Mouse (Mus musculus): ENCODE results near the gene Mcf2l.

GRCm38 (mm10) chr8:12905122-12905521 is 31.5 kb downstream of the Mcf2l start:
- TF ChIP-seq CTCF (IDR thresholded peaks at IDR 0.05) = no peak
- no peak for TF ChIP-seq EP300 (IDR thresholded peaks at IDR 0.05)

Measured in lung, postnatal 0 days (tissue).